Mouse (Mus musculus) brain, embryonic 14.5 days (tissue): ENCODE results near the gene Tns3. TPM values are rescaled to one million over a fixed set of nuclear protein-coding genes. Genes with fewer than 3 reads are reported as not detected.

Source experiments
- DNase-seq: peaks from one replicate; pipeline ENCODE4 v3.0.0-alpha.2; 2011; ENCODE audit warnings: low read depth
- CTCF ChIP-seq: fragments of 200-500 bp; IDR thresholded peaks from 2 replicates; pipeline ENCODE4 v1.5.1; 2012; ENCODE audit warnings: inconsistent platforms, mild to moderate bottlenecking, moderate library complexity, borderline replicate concordance; ENCODE audit not compliant: insufficient read depth, insufficient read length; ENCODE audit errors: extremely low read depth
- POLR2A ChIP-seq: fragments of 200-500 bp; IDR thresholded peaks from 2 replicates; pipeline ENCODE4 v1.6.1; 2012; ENCODE audit warnings: mild to moderate bottlenecking, inconsistent platforms, borderline replicate concordance; ENCODE audit not compliant: poor library complexity, insufficient read depth, insufficient read length, severe bottlenecking; ENCODE audit errors: extremely low read depth
- polyA plus RNA-seq: library from polyadenylated mRNA; depleted of rRNA; stranded (reverse); fragments of >200 nt; gene quantifications from 2 replicates; pipeline ENCODE4 v1.2.3, GENCODE M21; 2012

Tns3 gene
- polyA plus RNA-seq, 1 experiment: 12.1 TPM

- TF ChIP-seq CTCF (no peak), POLR2A (no peak)
- DNase-seq: no peak
Observed at GRCm38 (mm10) chr11:8675701-8676474, 11.6 kb upstream of the Tns3 start.

DNA sequence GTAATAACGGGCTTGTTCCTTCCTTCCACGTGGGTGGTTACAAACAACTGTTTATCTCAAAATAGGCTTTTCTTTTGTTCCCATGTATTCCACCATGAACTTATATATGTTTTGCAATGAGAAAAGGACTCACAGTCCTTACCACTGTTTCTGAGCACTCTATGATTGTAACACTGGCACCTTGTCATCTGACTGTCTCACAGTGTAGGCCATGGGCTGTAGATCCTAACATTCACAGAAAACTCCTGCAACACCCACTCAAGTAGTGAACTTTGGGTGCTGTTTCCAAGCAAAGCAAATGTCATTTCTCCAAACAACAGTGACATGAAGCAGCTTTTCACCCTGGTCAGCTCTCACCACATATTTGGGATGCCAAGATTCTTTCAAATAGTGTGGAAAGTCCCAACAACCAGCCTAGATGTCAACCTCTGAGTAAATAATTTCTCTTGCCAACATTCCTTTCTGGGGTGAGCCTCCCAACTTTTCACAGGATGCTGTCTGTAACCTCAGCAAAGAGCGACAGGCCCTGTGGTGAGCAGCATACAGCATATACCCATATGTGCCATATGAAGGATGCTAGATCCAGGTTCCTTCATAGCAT, 10.3 kb upstream of the Tns3 start:
- DNase-seq: no peak
- TF ChIP-seq CTCF (no peak), POLR2A (no peak)

DNA sequence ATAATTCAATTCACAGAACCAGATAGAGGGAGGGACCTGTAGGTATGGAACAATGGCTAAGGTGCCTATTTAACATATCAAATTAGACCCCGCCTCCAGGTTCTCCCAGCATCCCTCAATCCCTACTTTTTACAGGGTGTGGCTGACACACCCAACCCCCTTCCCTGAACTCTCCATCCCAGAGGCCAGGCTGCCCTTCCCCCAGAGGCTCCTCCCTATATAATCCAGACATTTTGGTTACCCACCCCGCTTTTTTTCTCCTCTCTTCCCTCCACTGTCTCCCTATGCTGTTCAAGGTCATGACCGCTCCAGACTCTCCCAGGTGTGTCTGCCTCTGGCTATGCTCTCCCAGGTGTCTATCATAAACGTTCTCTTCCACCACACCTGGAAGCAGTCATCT, 7.4 kb upstream of the Tns3 start:
- TF ChIP-seq CTCF: no peak
- TF ChIP-seq POLR2A: no peak
- no peak for DNase-seq

DNA sequence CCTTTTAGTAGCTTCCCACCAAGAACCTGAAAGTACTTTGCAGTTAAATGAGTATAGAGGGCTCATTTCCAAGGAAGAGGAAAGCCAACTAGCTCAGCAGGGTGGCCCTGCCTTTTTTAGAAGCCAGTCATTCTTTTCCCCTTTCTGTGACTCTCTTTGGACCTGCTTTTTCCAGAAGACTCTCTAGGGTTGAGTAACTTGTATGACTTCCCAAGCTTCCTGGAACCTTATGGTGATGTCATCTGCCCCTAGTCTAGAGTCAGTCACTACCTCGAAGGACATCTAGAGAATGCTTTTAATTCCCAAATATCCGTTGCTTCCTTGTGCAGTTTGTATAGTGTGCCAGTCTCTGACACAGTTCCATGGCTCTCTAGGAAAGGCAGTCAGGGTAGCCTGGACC, 4.8 kb upstream of the Tns3 start:
- TF ChIP-seq POLR2A (no peak), CTCF (no peak)

DNA sequence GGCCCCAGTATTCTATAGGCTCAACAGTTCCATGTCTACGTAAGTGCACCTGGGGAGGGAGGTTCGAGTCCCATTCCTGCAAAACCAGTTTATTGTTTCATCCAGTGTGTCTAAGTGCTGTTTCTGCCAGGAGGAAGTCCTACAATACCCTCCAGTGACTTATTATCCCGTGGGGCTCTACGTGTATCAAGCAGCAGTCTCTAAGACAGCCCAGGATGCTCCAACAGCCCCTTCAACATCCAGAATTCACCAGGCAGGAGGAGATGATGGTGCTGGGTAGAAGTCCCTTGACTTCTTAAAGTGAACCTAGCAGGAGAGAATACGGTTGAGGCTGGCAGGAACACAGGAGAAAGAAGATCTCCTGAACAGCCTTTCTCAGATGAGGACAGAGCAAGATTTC, 462 bp upstream of the Tns3 start:
- no peak for DNase-seq
- TF ChIP-seq POLR2A: no peak
- no peak for TF ChIP-seq CTCF

More for the DNA sequence above, 4.8 kb upstream of the Tns3 start:
- DNase-seq: no peak

GRCm38 (mm10) chr11:8663444-8664392, 617 bp downstream of the Tns3 start:
- TF ChIP-seq POLR2A (no peak), CTCF (0 out of 2 replicates have a peak, but pooled peaks have one; percentile 10)
- DNase-seq: peak; percentile 66

GRCm38 (mm10) chr11:8662706-8663429, 1.5 kb downstream of the Tns3 start:
- DNase-seq: peak; percentile 49
- no peak for TF ChIP-seq CTCF
- TF ChIP-seq POLR2A: no peak

- no peak for TF ChIP-seq CTCF
- DNase-seq: no peak
Observed at GRCm38 (mm10) chr11:8660951-8661350, 3.4 kb downstream of the Tns3 start.

GRCm38 (mm10) chr11:8659851-8660250, 4.5 kb downstream of the Tns3 start:
- TF ChIP-seq CTCF: no peak
- TF ChIP-seq POLR2A: no peak
- no peak for DNase-seq

- DNase-seq: peak; percentile 24
- no peak for TF ChIP-seq CTCF
- no peak for TF ChIP-seq POLR2A
Observed at GRCm38 (mm10) chr11:8659061-8659460, 5.3 kb downstream of the Tns3 start.
